Mouse (Mus musculus): ENCODE results near the gene Galntl5.

DNA sequence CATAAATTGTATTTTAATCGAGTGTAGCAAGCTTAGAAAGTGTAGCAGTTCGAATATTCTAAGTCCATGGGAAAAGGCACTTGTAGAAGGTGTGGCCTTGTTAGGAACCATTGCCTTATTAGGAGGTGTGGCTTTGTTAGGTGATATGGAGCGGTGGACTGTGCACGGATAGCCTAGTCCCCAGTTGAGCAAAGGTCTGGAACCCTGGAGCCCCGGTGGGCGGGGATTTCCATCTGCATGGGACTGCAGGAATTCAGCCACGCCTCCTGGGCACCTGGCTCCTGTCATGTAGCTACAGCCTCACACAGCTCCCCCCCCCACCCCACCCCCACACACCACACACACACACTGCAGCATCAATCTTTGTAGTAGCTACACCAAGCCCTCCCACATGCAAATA, 34.6 kb upstream of the Galntl5 start:
- TF ChIP-seq HCFC1 (IDR thresholded peaks at IDR 0.05; ENCODE audit: borderline replicate concordance, insufficient read depth, low read length) (no peak), CHD2 (IDR thresholded peaks at IDR 0.05; ENCODE audit: low read depth, low read length) (no peak), ZC3H11A (IDR thresholded peaks at IDR 0.05; ENCODE audit: borderline replicate concordance, low read depth, low read length) (no peak), MAFK (IDR thresholded peaks at IDR 0.05; ENCODE audit: insufficient read depth, low read depth, low read length) (no peak)

Data from ES-E14 (cell line).